ENCODE assay signal across 10 mouse cellular contexts in genomic region chr11:28760751-28761150, GRCm38 (mm10).
"Had no signal": no experiment of that assay in that cellular context is flagged by ENCODE, and none has a peak within 500 bp of the region (broad histone marks: within the 10 kb centered on the region; RNA-seq: fewer than 3 reads in every experiment).

No protein-coding gene starts in this region.

- DNase-seq: gastrocnemius, postnatal 14 days; gastrocnemius, postnatal 36 days; kidney, adult 11 months; kidney, adult 2 months; kidney, adult 9 months; kidney, postnatal 14 days; kidney, postnatal 36 days; layer of hippocampus, adult 9-11 months; layer of hippocampus, postnatal 36 days; left cerebral cortex, postnatal 4 days had no signal
